Mouse (Mus musculus): ENCODE results near the gene 6430628N08Rik.

Gene 6430628N08Rik

DNA sequence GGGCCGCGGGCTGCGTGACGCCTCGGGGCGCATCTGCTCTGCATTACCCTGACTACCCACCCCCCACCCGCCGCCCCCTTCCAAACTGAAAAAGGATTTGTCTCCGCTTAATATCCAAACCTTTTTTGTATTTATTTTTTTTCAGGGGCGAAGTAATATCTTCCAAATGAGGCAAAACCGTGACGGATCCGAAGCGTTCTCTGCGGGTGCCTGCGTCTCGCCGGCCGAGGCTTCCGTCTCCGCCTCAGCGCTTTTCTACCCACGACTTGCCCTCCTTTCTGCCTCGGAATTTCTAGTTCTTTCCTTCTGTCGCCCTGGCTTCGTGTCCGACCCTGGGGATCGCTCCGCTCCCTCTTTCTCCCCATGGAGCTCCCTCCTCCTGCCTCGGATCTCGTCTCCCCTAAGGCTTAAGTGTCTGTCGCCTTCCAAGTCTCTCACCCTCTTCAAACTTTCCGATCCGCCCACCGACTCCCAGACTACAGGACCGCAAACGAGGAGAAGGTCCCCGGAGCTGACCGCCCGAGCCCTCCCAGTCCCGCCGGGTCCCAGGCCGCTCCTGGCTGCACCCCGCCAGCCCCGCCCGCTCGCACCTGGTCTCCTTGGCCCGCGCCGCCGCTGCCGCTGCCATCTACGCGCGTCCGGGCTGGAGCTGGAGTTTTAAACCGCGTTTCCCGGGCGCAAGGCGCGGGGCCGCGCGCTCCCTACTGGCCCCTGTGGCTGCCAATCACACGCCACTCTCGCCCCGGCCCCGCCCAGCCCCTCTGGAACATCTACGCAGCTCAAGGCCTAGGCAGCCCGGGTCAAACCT lies 49.0 kb downstream of the 6430628N08Rik start, which contains the start of gene Dmbx1:
Gene Dmbx1 (minus strand): TSS at position 632 of the 808 bp plus-strand sequence.
- DNase-seq (ENCODE audit: low spot score) = no peak

DNA sequence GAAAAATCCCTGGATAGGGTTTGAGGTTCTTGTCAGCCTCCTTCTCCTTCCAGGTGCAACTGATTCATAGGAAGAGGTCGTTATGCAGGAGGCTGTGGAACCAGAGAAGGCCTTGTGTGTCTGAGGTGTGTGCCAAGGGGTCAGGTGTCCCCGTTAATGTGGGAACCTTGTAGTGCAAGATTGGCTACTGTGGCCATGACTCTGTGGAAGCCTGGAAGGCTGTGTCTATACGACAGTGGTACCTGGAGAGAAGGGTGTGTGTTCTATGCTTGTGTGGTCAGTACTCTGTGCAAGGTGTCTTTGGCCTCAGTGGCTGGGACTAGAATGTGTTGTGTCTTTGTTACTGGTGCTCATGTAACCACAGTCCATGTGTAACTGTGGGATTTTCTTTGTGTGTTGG lies 50.2 kb downstream of the 6430628N08Rik start:
- DNase-seq (ENCODE audit: low spot score) = no peak

DNA sequence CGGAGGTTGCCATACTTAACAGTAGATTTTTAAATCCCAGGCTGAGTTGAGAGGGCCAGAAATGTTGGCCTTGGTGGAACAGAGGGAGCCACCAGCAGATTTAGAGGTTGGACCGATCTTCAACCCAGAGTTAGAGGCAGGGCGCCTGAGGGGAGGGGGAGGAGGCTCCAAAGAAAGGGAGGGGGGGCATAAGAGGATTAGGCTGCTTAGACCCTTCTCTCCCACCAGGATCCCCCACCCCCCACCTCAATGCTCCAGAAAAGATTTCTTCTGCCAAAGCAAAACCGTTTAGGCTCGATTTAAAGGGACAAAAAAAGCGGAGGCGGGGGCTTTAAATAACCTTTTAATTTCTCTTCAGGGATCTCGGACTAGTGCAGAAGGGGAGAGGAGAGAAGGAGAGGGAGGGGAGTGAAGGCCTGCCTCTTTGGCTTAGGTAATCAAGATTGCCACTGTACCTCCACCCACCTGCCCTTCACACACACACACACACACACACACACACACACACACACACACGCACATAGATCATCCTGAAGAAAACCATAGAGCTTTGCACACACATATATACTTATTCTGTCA lies 50.9 kb downstream of the 6430628N08Rik start:
- DNase-seq (ENCODE audit: low spot score) = no peak

DNA sequence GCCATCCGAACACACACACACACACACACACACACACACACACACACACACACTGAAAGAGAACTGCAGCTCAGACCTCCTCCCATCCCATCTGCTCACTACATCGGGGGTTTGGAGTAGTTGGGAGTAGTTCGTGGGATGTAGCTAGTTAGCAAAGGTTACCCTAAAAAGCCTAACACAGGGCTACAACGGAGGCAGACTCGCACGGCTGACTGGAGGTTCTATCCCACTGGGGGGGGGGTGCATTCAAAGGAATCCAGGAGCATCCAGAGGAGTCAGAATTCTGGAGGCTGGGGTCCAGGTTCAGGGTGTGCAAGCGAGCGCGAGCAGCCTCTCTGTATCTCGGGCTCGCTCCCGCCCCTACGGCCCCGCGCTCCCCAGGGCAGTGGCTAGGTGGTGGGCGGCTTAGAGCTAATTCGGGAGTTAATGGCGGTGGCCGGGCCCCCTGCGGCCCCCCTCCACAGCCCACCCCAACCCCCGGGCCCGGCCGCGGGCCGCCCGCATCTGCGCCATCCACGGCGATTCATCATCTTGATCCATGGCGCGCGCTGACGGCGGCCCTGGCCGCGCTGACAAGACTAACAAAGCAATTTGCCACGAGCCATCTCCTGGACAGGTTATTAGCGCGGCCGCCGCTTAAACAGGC lies 53.3 kb downstream of the 6430628N08Rik start:
- no peak for DNase-seq (ENCODE audit: low spot score)

Measured in T-cell, adult 2 months (primary cell).